Mouse (Mus musculus): ENCODE measurements at regions not wholly inside any gene's neighbourhood (a gene's known extent, or its start where the extent isn't known, plus 50 kb on each side); places are given as distances from the start of the nearest gene placed in this dataset.

GRCm38 (mm10) chr8:44877066-44877465 is 58.2 kb upstream of the Fat1 start:
- Histone ChIP-seq H3K9ac (replicated peaks) (no peak overlapping the region), H3K36me3 (replicated peaks; ENCODE audit: insufficient read depth, low read length) (no peaks in the 10 kb centered on the region), H3K4me3 (ENCODE audit: low read depth, low read length) (no peak overlapping the region), H3K4me2 (ENCODE audit: low read depth, low read length) (no peak overlapping the region), H3K27ac (ENCODE audit: low read depth) (no peak overlapping the region), H3K9me3 (ENCODE audit: low read length) (no peaks in the 10 kb centered on the region), H3K27me3 (ENCODE audit: insufficient read depth, low read length) (no peaks in the 10 kb centered on the region), H3K4me1 (ENCODE audit: insufficient read depth) (no peaks in the 10 kb centered on the region)
- ATAC-seq: no peak
- DNase-seq: no peak
- no peak for TF ChIP-seq EP300 (IDR thresholded peaks at IDR 0.05; ENCODE audit: low read depth)
- TF ChIP-seq CTCF (IDR thresholded peaks at IDR 0.05; ENCODE audit: low read depth): no peak
- 68% methylated on average over 5 of the region's 5 CpGs for WGBS (ENCODE audit: insufficient replicate concordance)

DNA sequence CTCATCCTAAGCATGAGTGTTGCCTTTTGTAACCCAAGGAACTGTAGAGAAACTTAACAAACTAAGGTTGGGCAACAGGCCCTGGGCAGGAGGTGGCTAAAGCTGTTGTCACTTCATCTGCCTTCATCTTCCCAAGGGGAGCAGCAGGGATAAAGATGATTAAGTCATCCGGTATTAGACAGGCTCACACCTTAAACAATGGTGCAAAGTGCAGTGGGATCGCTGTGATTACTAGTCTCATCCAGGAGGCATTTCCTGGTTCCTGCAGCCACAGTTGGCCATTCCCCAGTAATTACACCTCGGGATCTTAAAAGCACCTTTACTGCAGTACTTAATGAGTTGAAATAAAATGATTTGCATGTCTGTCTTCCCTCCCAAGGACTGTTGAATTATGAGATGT is 57.0 kb upstream of the Fat1 start:
- no peak overlapping the region for H3K27ac ChIP-seq (ENCODE audit: low read depth)
- no peaks in the 10 kb centered on the region for H3K9me3 ChIP-seq (ENCODE audit: low read length)
- no peak for TF ChIP-seq EP300 (IDR thresholded peaks at IDR 0.05; ENCODE audit: low read depth)
- no peak for TF ChIP-seq CTCF (IDR thresholded peaks at IDR 0.05; ENCODE audit: low read depth)
- H3K27me3 ChIP-seq (ENCODE audit: insufficient read depth, low read length): no peaks in the 10 kb centered on the region
- H3K4me3 ChIP-seq (ENCODE audit: low read depth, low read length): no peak overlapping the region
- DNase-seq (no peak), ATAC-seq (no peak)
- no peaks in the 10 kb centered on the region for H3K36me3 ChIP-seq (replicated peaks; ENCODE audit: insufficient read depth, low read length)
- WGBS (ENCODE audit: insufficient replicate concordance): 33% methylated on average over 3 of the region's 3 CpGs
- H3K4me1 ChIP-seq (ENCODE audit: insufficient read depth): no peaks in the 10 kb centered on the region
- H3K9ac ChIP-seq (replicated peaks): no peak overlapping the region
- H3K4me2 ChIP-seq (ENCODE audit: low read depth, low read length): no peak overlapping the region

GRCm38 (mm10) chr8:44879186-44879585 is 56.1 kb upstream of the Fat1 start:
- ATAC-seq (no peak), DNase-seq (no peak)
- no peak for TF ChIP-seq CTCF (IDR thresholded peaks at IDR 0.05; ENCODE audit: low read depth)
- no peak for TF ChIP-seq EP300 (IDR thresholded peaks at IDR 0.05; ENCODE audit: low read depth)
- Histone ChIP-seq H3K4me1 (ENCODE audit: insufficient read depth) (no peaks in the 10 kb centered on the region), H3K36me3 (replicated peaks; ENCODE audit: insufficient read depth, low read length) (no peaks in the 10 kb centered on the region), H3K9me3 (ENCODE audit: low read length) (no peaks in the 10 kb centered on the region), H3K4me3 (ENCODE audit: low read depth, low read length) (no peak overlapping the region), H3K27me3 (ENCODE audit: insufficient read depth, low read length) (no peaks in the 10 kb centered on the region), H3K9ac (replicated peaks) (no peak overlapping the region), H3K27ac (ENCODE audit: low read depth) (no peak overlapping the region), H3K4me2 (ENCODE audit: low read depth, low read length) (no peak overlapping the region)
- WGBS (ENCODE audit: insufficient replicate concordance): 61% methylated on average over 4 of the region's 4 CpGs

- Histone ChIP-seq H3K4me1 (ENCODE audit: insufficient read depth) (no peaks in the 10 kb centered on the region), H3K9me3 (ENCODE audit: low read length) (no peaks in the 10 kb centered on the region), H3K36me3 (replicated peaks; ENCODE audit: insufficient read depth, low read length) (no peaks in the 10 kb centered on the region), H3K27me3 (ENCODE audit: insufficient read depth, low read length) (no peaks in the 10 kb centered on the region), H3K4me2 (ENCODE audit: low read depth, low read length) (no peak overlapping the region), H3K4me3 (ENCODE audit: low read depth, low read length) (no peak overlapping the region), H3K9ac (replicated peaks) (no peak overlapping the region), H3K27ac (ENCODE audit: low read depth) (no peak overlapping the region)
- DNase-seq: no peak
- 67% methylated on average over 8 of the region's 8 CpGs for WGBS (ENCODE audit: insufficient replicate concordance)
- TF ChIP-seq CTCF (IDR thresholded peaks at IDR 0.05; ENCODE audit: low read depth): no peak
- no peak for TF ChIP-seq EP300 (IDR thresholded peaks at IDR 0.05; ENCODE audit: low read depth)
- ATAC-seq: no peak
These were observed 50.7 kb upstream of the Fat1 start for GRCm38 (mm10) chr8:44884399-44885006.
